Mouse (Mus musculus) G1E (cell line): ENCODE measurements around the gene Gm16181. TPM values are rescaled to one million over a fixed set of nuclear protein-coding genes. Genes with fewer than 3 reads are reported as not detected.

ENCODE experiments used
- ATAC-seq: 2 replicates; pipeline ENCODE4 v1.8.0; 2016; ENCODE audit warnings: mild to moderate bottlenecking; ENCODE audit not compliant: insufficient number of reproducible peaks, poor library complexity, low FRiP score, severe bottlenecking; ENCODE audit errors: extremely low read depth
- DNase-seq: peaks from one replicate; pipeline ENCODE4 v3.0.0; 2012; ENCODE audit warnings: low spot score
- H3K27me3 ChIP-seq: 2 replicates; pipeline ENCODE4 v1.6.1; 2012; ENCODE audit warnings: mild to moderate bottlenecking, low read length, inconsistent platforms; ENCODE audit not compliant: insufficient read depth
- H3K36me3 ChIP-seq: replicated peaks from 2 replicates; pipeline ENCODE3; 2012; ENCODE audit warnings: mild to moderate bottlenecking, inconsistent platforms
- H3K4me1 ChIP-seq: 2 replicates; pipeline ENCODE4 v1.6.1; 2012; ENCODE audit warnings: low read depth, low read length, inconsistent platforms, mixed read lengths; ENCODE audit not compliant: insufficient read depth
- H3K4me3 ChIP-seq: 2 replicates; pipeline ENCODE4 v1.5.1; 2012; ENCODE audit warnings: low read depth, mild to moderate bottlenecking, inconsistent platforms, low read length, moderate library complexity, mixed read lengths
- H3K9me3 ChIP-seq: replicated peaks from 2 replicates; pipeline ENCODE4 v1.6.1; 2012; ENCODE audit warnings: inconsistent platforms
- CTCF ChIP-seq: IDR thresholded peaks from 2 replicates; pipeline ENCODE4 v1.5.1; 2012; ENCODE audit warnings: low read depth, low read length, inconsistent platforms, mixed read lengths
- GATA1 ChIP-seq: IDR thresholded peaks from 2 replicates; pipeline ENCODE4 v1.6.1; 2012; ENCODE audit warnings: borderline replicate concordance, low read length, inconsistent platforms, mixed read lengths
- GATA2 ChIP-seq: IDR thresholded peaks from 2 replicates; pipeline ENCODE4 v1.6.1; 2012; ENCODE audit warnings: low read depth, low read length, inconsistent platforms, borderline replicate concordance
- POLR2AphosphoS5 ChIP-seq: IDR thresholded peaks from 2 replicates; pipeline ENCODE4 v1.6.1; 2012; ENCODE audit warnings: low read depth, low read length, inconsistent platforms; ENCODE audit not compliant: insufficient replicate concordance
- TAL1 ChIP-seq: conservative IDR thresholded peaks from 2 replicates; pipeline ENCODE4 v1.6.1; 2012; ENCODE audit warnings: low read depth, low read length, inconsistent platforms, mixed read lengths
- polyA plus RNA-seq: library from polyadenylated mRNA; stranded (reverse); fragments of >175 nt; gene quantifications from 2 replicates; pipeline ENCODE4 v1.2.3, GENCODE M21; 2012
- total RNA-seq, 2 experiments: library from RNA; stranded (forward) in 1 of 2; stranded (reverse) in 1 of 2; fragments of 200-1000 nt in 1 of 2; fragments of >200 nt in 1 of 2; fragmentation: Nextera tagmentation in 1 of 2; gene quantifications; 2 replicates each; pipeline ENCODE4 v1.2.3; 2014 to 2017

The Gm16181 gene
- total and polyA plus RNA-seq, 3 experiments = 0.38 TPM; not detected in 2

DNA sequence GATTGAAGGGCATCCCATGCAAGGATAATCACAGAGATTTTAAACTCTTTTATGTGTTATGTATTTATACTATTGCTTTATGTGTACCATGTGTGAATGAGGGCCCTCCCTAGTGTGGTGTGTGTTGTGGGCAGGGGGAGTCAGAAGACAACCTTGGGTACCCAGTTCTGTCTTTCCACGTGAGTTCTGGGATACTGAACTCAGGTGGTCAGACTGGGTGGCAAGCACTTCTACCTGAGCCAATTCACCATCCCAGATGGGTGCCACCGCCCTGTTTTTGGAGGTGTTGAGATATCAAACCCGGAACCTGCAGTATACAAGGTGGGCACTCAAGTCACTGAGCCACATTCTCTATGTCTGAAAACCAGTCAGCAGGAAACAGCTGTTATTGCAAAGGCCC lies 51.6 kb downstream of the Gm16181 start:
- TF ChIP-seq TAL1 (no peak), GATA2 (no peak), CTCF (no peak), POLR2AphosphoS5 (no peak), GATA1 (no peak)
- H3K9me3 ChIP-seq = peaks cover 8% of the 10 kb centered on the region
- peaks cover 28% of the 10 kb centered on the region for H3K27me3 ChIP-seq
- H3K4me1 ChIP-seq = peaks cover 11% of the 10 kb centered on the region
- peaks cover 6% of the 10 kb centered on the region for H3K36me3 ChIP-seq
- no peak overlapping the region for H3K4me3 ChIP-seq
- DNase-seq = no peak
- no peak for ATAC-seq

Other genes starting within 250 kb of the Gm16181 start
Only the 20 nearest of the 38 such genes appear.
- gene Abhd16a, start 131.6 kb upstream of the Gm16181 start, total RNA-seq (2014; fragmentation: Nextera tagmentation) = 28.9 and 32.3 TPM in 2 replicates
- 35.6 and 50.0 TPM in 2 replicates for gene Abhd16a, start 131.6 kb upstream of the Gm16181 start, total RNA-seq (2017)
- gene Abhd16a, start 131.6 kb upstream of the Gm16181 start, polyA plus RNA-seq = 80.6 and 97.0 TPM in 2 replicates
- not detected in 2 replicates for gene Ly6g5c, start 112.6 kb upstream of the Gm16181 start, total RNA-seq (2014; fragmentation: Nextera tagmentation)
- not detected in 2 replicates for gene Ly6g5c, start 112.6 kb upstream of the Gm16181 start, total RNA-seq (2017)
- not detected in 2 replicates for gene Ly6g5c, start 112.6 kb upstream of the Gm16181 start, polyA plus RNA-seq
- not detected in 2 replicates for gene Ly6g5b, start 105.4 kb upstream of the Gm16181 start, total RNA-seq (2014; fragmentation: Nextera tagmentation)
- gene Ly6g5b, start 105.4 kb upstream of the Gm16181 start, total RNA-seq (2017) = 0.82 and 0.93 TPM in 2 replicates
- gene Ly6g5b, start 105.4 kb upstream of the Gm16181 start, polyA plus RNA-seq = 0.10 and 0.12 TPM in 2 replicates
- 38.0 and 45.9 TPM in 2 replicates for gene Gpank1, start 99.4 kb upstream of the Gm16181 start, total RNA-seq (2014; fragmentation: Nextera tagmentation)
- gene Gpank1, start 99.4 kb upstream of the Gm16181 start, total RNA-seq (2017) = 49.0 and 54.0 TPM in 2 replicates
- 87.0 and 99.4 TPM in 2 replicates for gene Gpank1, start 99.4 kb upstream of the Gm16181 start, polyA plus RNA-seq
- 466 and 494 TPM in 2 replicates for gene Csnk2b, start 98.8 kb upstream of the Gm16181 start, total RNA-seq (2014; fragmentation: Nextera tagmentation)
- 431 and 460 TPM in 2 replicates for gene Csnk2b, start 98.8 kb upstream of the Gm16181 start, total RNA-seq (2017)
- 74.4 and 79.6 TPM in 2 replicates for gene Csnk2b, start 98.8 kb upstream of the Gm16181 start, polyA plus RNA-seq
- 5.9 and 9.3 TPM in 2 replicates for gene D17H6S53E, start 94.5 kb upstream of the Gm16181 start, total RNA-seq (2014; fragmentation: Nextera tagmentation)
- 22.1 and 24.1 TPM in 2 replicates for gene D17H6S53E, start 94.5 kb upstream of the Gm16181 start, total RNA-seq (2017)
- 12.5 and 12.8 TPM in 2 replicates for gene D17H6S53E, start 94.5 kb upstream of the Gm16181 start, polyA plus RNA-seq
- gene Apom, start 88.8 kb upstream of the Gm16181 start, total RNA-seq (2014; fragmentation: Nextera tagmentation) = not detected in 2 replicates
- gene Apom, start 88.8 kb upstream of the Gm16181 start, total RNA-seq (2017) = 0.22 and 0.23 TPM in 2 replicates
- gene Apom, start 88.8 kb upstream of the Gm16181 start, polyA plus RNA-seq = 0.10 and 0.11 TPM in 2 replicates
- gene Bag6, start 85.7 kb upstream of the Gm16181 start, total RNA-seq (2014; fragmentation: Nextera tagmentation) = 160 and 182 TPM in 2 replicates
- gene Bag6, start 85.7 kb upstream of the Gm16181 start, total RNA-seq (2017) = 60.7 and 69.5 TPM in 2 replicates
- gene Bag6, start 85.7 kb upstream of the Gm16181 start, polyA plus RNA-seq = 686 and 799 TPM in 2 replicates
- gene Prrc2a, start 55.9 kb upstream of the Gm16181 start, total RNA-seq (2014; fragmentation: Nextera tagmentation) = 773 and 873 TPM in 2 replicates
- 35.3 and 36.8 TPM in 2 replicates for gene Prrc2a, start 55.9 kb upstream of the Gm16181 start, total RNA-seq (2017)
- gene Prrc2a, start 55.9 kb upstream of the Gm16181 start, polyA plus RNA-seq = 1,534 and 1,682 TPM in 2 replicates
- 3.1 TPM in 1 of 2 replicates, not detected in the other for gene Aif1, start 44.8 kb upstream of the Gm16181 start, total RNA-seq (2014; fragmentation: Nextera tagmentation)
- 2.1 and 3.2 TPM in 2 replicates for gene Aif1, start 44.8 kb upstream of the Gm16181 start, total RNA-seq (2017)
- 0.17 TPM in 1 of 2 replicates, not detected in the other for gene Aif1, start 44.8 kb upstream of the Gm16181 start, polyA plus RNA-seq
- gene Lst1, start 32.4 kb upstream of the Gm16181 start, total RNA-seq (2014; fragmentation: Nextera tagmentation) = 81.9 and 91.5 TPM in 2 replicates
- 391 and 521 TPM in 2 replicates for gene Lst1, start 32.4 kb upstream of the Gm16181 start, total RNA-seq (2017)
- gene Lst1, start 32.4 kb upstream of the Gm16181 start, polyA plus RNA-seq = 7.1 and 8.0 TPM in 2 replicates
- not detected in 2 replicates for gene Ltb, start 26.4 kb upstream of the Gm16181 start, total RNA-seq (2014; fragmentation: Nextera tagmentation)
- 0.99 and 1.2 TPM in 2 replicates for gene Ltb, start 26.4 kb upstream of the Gm16181 start, total RNA-seq (2017)
- gene Ltb, start 26.4 kb upstream of the Gm16181 start, polyA plus RNA-seq = 0.45 and 0.78 TPM in 2 replicates
- 0.68 TPM in 1 of 2 replicates, not detected in the other for gene Tnf, start 18.8 kb upstream of the Gm16181 start, total RNA-seq (2014; fragmentation: Nextera tagmentation)
- 1.4 and 1.5 TPM in 2 replicates for gene Tnf, start 18.8 kb upstream of the Gm16181 start, total RNA-seq (2017)
- 0.04 TPM in 1 of 2 replicates, not detected in the other for gene Tnf, start 18.8 kb upstream of the Gm16181 start, polyA plus RNA-seq
- gene Lta, start 15.5 kb upstream of the Gm16181 start, total RNA-seq (2014; fragmentation: Nextera tagmentation) = not detected in 2 replicates
- gene Lta, start 15.5 kb upstream of the Gm16181 start, total RNA-seq (2017) = 0.12 TPM in 1 of 2 replicates, not detected in the other
- not detected in 2 replicates for gene Lta, start 15.5 kb upstream of the Gm16181 start, polyA plus RNA-seq
- gene Atp6v1g2, start 12.8 kb downstream of the Gm16181 start, total RNA-seq (2014; fragmentation: Nextera tagmentation) = 3.0 and 5.0 TPM in 2 replicates
- gene Atp6v1g2, start 12.8 kb downstream of the Gm16181 start, total RNA-seq (2017) = 3.2 TPM in 2 replicates
- gene Atp6v1g2, start 12.8 kb downstream of the Gm16181 start, polyA plus RNA-seq = 2.4 and 2.8 TPM in 2 replicates
- gene Nfkbil1, start 15.0 kb downstream of the Gm16181 start, total RNA-seq (2014; fragmentation: Nextera tagmentation) = 7.0 and 14.1 TPM in 2 replicates
- 8.6 and 12.1 TPM in 2 replicates for gene Nfkbil1, start 15.0 kb downstream of the Gm16181 start, total RNA-seq (2017)
- 37.3 and 41.6 TPM in 2 replicates for gene Nfkbil1, start 15.0 kb downstream of the Gm16181 start, polyA plus RNA-seq
- gene Ddx39b, start 20.9 kb downstream of the Gm16181 start, total RNA-seq (2014; fragmentation: Nextera tagmentation) = 424 and 464 TPM in 2 replicates
- 171 and 174 TPM in 2 replicates for gene Ddx39b, start 20.9 kb downstream of the Gm16181 start, total RNA-seq (2017)
- 362 and 363 TPM in 2 replicates for gene Ddx39b, start 20.9 kb downstream of the Gm16181 start, polyA plus RNA-seq
- gene H2-D1, start 41.9 kb downstream of the Gm16181 start, total RNA-seq (2014; fragmentation: Nextera tagmentation) = 50.2 and 53.6 TPM in 2 replicates
- 109 and 115 TPM in 2 replicates for gene H2-D1, start 41.9 kb downstream of the Gm16181 start, total RNA-seq (2017)
- gene H2-D1, start 41.9 kb downstream of the Gm16181 start, polyA plus RNA-seq = 88.5 and 106 TPM in 2 replicates
- gene H2-Q1, start 99.6 kb downstream of the Gm16181 start, total RNA-seq (2014; fragmentation: Nextera tagmentation) = not detected in 2 replicates
- gene H2-Q1, start 99.6 kb downstream of the Gm16181 start, total RNA-seq (2017) = 0.16 TPM in 1 of 2 replicates, not detected in the other
- gene H2-Q1, start 99.6 kb downstream of the Gm16181 start, polyA plus RNA-seq = not detected in 2 replicates
- not detected in 2 replicates for gene H2-Q2, start 121.4 kb downstream of the Gm16181 start, total RNA-seq (2014; fragmentation: Nextera tagmentation)
- gene H2-Q2, start 121.4 kb downstream of the Gm16181 start, total RNA-seq (2017) = not detected in 2 replicates
- not detected in 2 replicates for gene H2-Q2, start 121.4 kb downstream of the Gm16181 start, polyA plus RNA-seq